Mouse (Mus musculus) CH12.LX (cell line): ENCODE results near the gene Olfr1085. TPM values are rescaled to one million over a fixed set of nuclear protein-coding genes. Genes with fewer than 3 reads are reported as not detected.
"Not testable (repeated sequence)": the region's sequence is repeated elsewhere in the genome, so short reads cannot be mapped to it uniquely, and the experiment has no call there.

Experiments used
- DNase-seq: peaks from one replicate; pipeline ENCODE4 v3.0.0-alpha.2; 2013; ENCODE audit errors: extremely low read depth
- H3K27ac ChIP-seq: 2 replicates; pipeline ENCODE4 v1.5.1; 2012; ENCODE audit warnings: low read depth, mild to moderate bottlenecking, control low read depth, moderate library complexity; ENCODE audit not compliant: insufficient read depth
- H3K27me3 ChIP-seq: replicated peaks from 2 replicates; pipeline ENCODE3; 2012; ENCODE audit warnings: inconsistent platforms
- H3K36me3 ChIP-seq, 2 experiments: replicated peaks in 1 of 2; 2 replicates each; pipeline versions ENCODE3 to v1.6.1; 2012; ENCODE audit warnings: inconsistent platforms in 1 of 2, low read length in 1 of 2, mild to moderate bottlenecking in 1 of 2, mixed read lengths in 1 of 2, moderate library complexity in 1 of 2; ENCODE audit not compliant: control insufficient read depth in 1 of 2, insufficient read depth in 1 of 2
- H3K4me1 ChIP-seq, 2 experiments: 2 replicates each; pipeline ENCODE4 v1.6.1; 2012; ENCODE audit warnings: inconsistent platforms in 1 of 2, moderate library complexity in 1 of 2; ENCODE audit not compliant: insufficient read depth in 2 of 2, control insufficient read depth in 1 of 2
- H3K4me2 ChIP-seq: 2 replicates; pipeline ENCODE4 v1.6.1; 2012; ENCODE audit warnings: low read depth, mild to moderate bottlenecking, control low read depth; ENCODE audit not compliant: poor library complexity, insufficient read depth, severe bottlenecking
- H3K4me3 ChIP-seq, 3 experiments: fragments of 150-350 bp in 1 of 3; sonication (generic) in 1 of 3; replicated peaks in 1 of 3; 2 replicates each; pipeline versions ENCODE3 to v1.5.1; 2011 to 2012; ENCODE audit warnings: low read depth in 2 of 3, low read length in 2 of 3, mild to moderate bottlenecking in 2 of 3, moderate library complexity in 2 of 3, control low read depth in 1 of 3, improper control_type of control experiment in 1 of 3, inconsistent platforms in 1 of 3, mixed read lengths in 1 of 3; ENCODE audit not compliant: poor library complexity in 1 of 3
- H3K79me2 ChIP-seq: replicated peaks from 2 replicates; pipeline ENCODE4 v1.6.1; 2012; ENCODE audit warnings: mild to moderate bottlenecking, moderate library complexity; ENCODE audit not compliant: control insufficient read depth, poor library complexity, insufficient read depth, severe bottlenecking; ENCODE audit errors: extremely low read depth
- H3K9ac ChIP-seq: 2 replicates; pipeline ENCODE4 v1.6.1; 2012; ENCODE audit warnings: low read depth, mild to moderate bottlenecking, control low read depth, moderate library complexity; ENCODE audit not compliant: insufficient read depth
- H3K9me3 ChIP-seq: replicated peaks from 2 replicates; pipeline ENCODE3; 2012; ENCODE audit warnings: low read length, inconsistent platforms, mixed read lengths
- RCOR1 ChIP-seq: conservative IDR thresholded peaks from 2 replicates; pipeline ENCODE4 v1.6.1; 2012; ENCODE audit warnings: low read depth, mild to moderate bottlenecking, inconsistent platforms, low read length, improper control_type of control experiment
- dilution Hi-C: fragments of 300-500 bp; cut with MboI; formaldehyde crosslinking; loops from 2 replicates; pipeline ENCODE4 v1.14.3; 2020; ENCODE audit warnings: low sequenced_read_pairs; ENCODE audit not compliant: extremely low pct_unique_long_range_greater_than_20kb, extremely low pct_ligation_motif_present
- in situ Hi-C: fragments of 300-500 bp; cut with MboI; formaldehyde crosslinking; loops from 3 replicates; pipeline ENCODE4 v1.14.3; 2019; ENCODE audit warnings: low sequenced_read_pairs, low pct_ligation_motif_present, low pct_unique_long_range_greater_than_20kb, mixed read lengths
- polyA plus RNA-seq: library from polyadenylated mRNA; unstranded; fragments of >175 nt; gene quantifications from 2 replicates; pipeline ENCODE4 v1.2.1, GENCODE M21; 2012; ENCODE audit warnings: low read depth; ENCODE audit not compliant: insufficient read length
- total RNA-seq, 2 experiments: library from RNA; depleted of rRNA; stranded (reverse); fragments of 300-350 nt in 1 of 2; fragments of >200 nt in 1 of 2; gene quantifications; 2 replicates each; pipeline ENCODE4 v1.2.3; 2012 to 2014

Olfr1085 gene
- total and polyA plus RNA-seq, 3 experiments = not detected

- H3K9me3 ChIP-seq = peaks cover 20% of the 10 kb centered on the region
- H3K27me3 ChIP-seq = no peaks in the 10 kb centered on the region
- no peaks in the 10 kb centered on the region for H3K36me3 ChIP-seq
- dilution Hi-C loops = no loop called here
- H3K9ac ChIP-seq = no peak within 1 kb of the TSS
- TF ChIP-seq RCOR1 = no peak
- no peak for DNase-seq
- no peaks in the 10 kb centered on the region for H3K4me1 ChIP-seq
- in situ Hi-C loops = no loop called here
- no peak within 1 kb of the TSS for H3K4me2 ChIP-seq
- H3K79me2 ChIP-seq = no peaks in the 10 kb centered on the region
- H3K4me3 ChIP-seq = no peak within 1 kb of the TSS
- H3K27ac ChIP-seq = no peak within 1 kb of the TSS
Measured at GRCm38 (mm10) chr2:86679992-86680391, 18.2 kb upstream of the Olfr1085 start, which contains the start of gene Olfr1086. TSS of gene Olfr1086 (minus strand) at chr2:86680092.

- H3K9ac ChIP-seq, H3K4me2 ChIP-seq, H3K4me1 ChIP-seq, H3K36me3 ChIP-seq, DNase-seq, in situ Hi-C loops, H3K4me3 ChIP-seq, H3K27me3 ChIP-seq, H3K79me2 ChIP-seq, H3K9me3 ChIP-seq, H3K27ac ChIP-seq, dilution Hi-C loops: not testable (repeated sequence)
Measured at GRCm38 (mm10) chr2:86639625-86640024, 22.2 kb downstream of the Olfr1085 start, which contains the start of gene Olfr1084. TSS of gene Olfr1084 (minus strand) at chr2:86639725.

Other genes with a start within 250 kb of the Olfr1085 start
- not detected in 2 replicates for gene Olfr1061, start 248.0 kb downstream of the Olfr1085 start, total RNA-seq (2012; rRNA removed)
- not detected in 2 replicates for gene Olfr1061, start 248.0 kb downstream of the Olfr1085 start, total RNA-seq (2014; rRNA removed)
- not detected in 2 replicates for gene Olfr1061, start 248.0 kb downstream of the Olfr1085 start, polyA plus RNA-seq
- gene Olfr1062, start 235.3 kb downstream of the Olfr1085 start, total RNA-seq (2012; rRNA removed) = not detected in 2 replicates
- not detected in 2 replicates for gene Olfr1062, start 235.3 kb downstream of the Olfr1085 start, total RNA-seq (2014; rRNA removed)
- 0.07 TPM in 1 of 2 replicates, not detected in the other for gene Olfr1062, start 235.3 kb downstream of the Olfr1085 start, polyA plus RNA-seq
- gene Olfr1065, start 211.4 kb downstream of the Olfr1085 start, total RNA-seq (2012; rRNA removed) = not detected in 2 replicates
- gene Olfr1065, start 211.4 kb downstream of the Olfr1085 start, total RNA-seq (2014; rRNA removed) = not detected in 2 replicates
- not detected in 2 replicates for gene Olfr1065, start 211.4 kb downstream of the Olfr1085 start, polyA plus RNA-seq
- not detected in 2 replicates for gene Olfr1066, start 205.8 kb downstream of the Olfr1085 start, total RNA-seq (2012; rRNA removed)
- not detected in 2 replicates for gene Olfr1066, start 205.8 kb downstream of the Olfr1085 start, total RNA-seq (2014; rRNA removed)
- not detected in 2 replicates for gene Olfr1066, start 205.8 kb downstream of the Olfr1085 start, polyA plus RNA-seq
- gene Olfr228, start 174.6 kb downstream of the Olfr1085 start, total RNA-seq (2012; rRNA removed) = not detected in 2 replicates
- gene Olfr228, start 174.6 kb downstream of the Olfr1085 start, total RNA-seq (2014; rRNA removed) = not detected in 2 replicates
- gene Olfr228, start 174.6 kb downstream of the Olfr1085 start, polyA plus RNA-seq = not detected in 2 replicates
- not detected in 2 replicates for gene Olfr1076, start 153.6 kb downstream of the Olfr1085 start, total RNA-seq (2012; rRNA removed)
- gene Olfr1076, start 153.6 kb downstream of the Olfr1085 start, total RNA-seq (2014; rRNA removed) = not detected in 2 replicates
- gene Olfr1076, start 153.6 kb downstream of the Olfr1085 start, polyA plus RNA-seq = not detected in 2 replicates
- not detected in 2 replicates for gene Olfr1079, start 119.5 kb downstream of the Olfr1085 start, total RNA-seq (2012; rRNA removed)
- not detected in 2 replicates for gene Olfr1079, start 119.5 kb downstream of the Olfr1085 start, total RNA-seq (2014; rRNA removed)
- gene Olfr1079, start 119.5 kb downstream of the Olfr1085 start, polyA plus RNA-seq = not detected in 2 replicates
- gene Olfr1080, start 103.8 kb downstream of the Olfr1085 start, total RNA-seq (2012; rRNA removed) = not detected in 2 replicates
- not detected in 2 replicates for gene Olfr1080, start 103.8 kb downstream of the Olfr1085 start, total RNA-seq (2014; rRNA removed)
- not detected in 2 replicates for gene Olfr1080, start 103.8 kb downstream of the Olfr1085 start, polyA plus RNA-seq
- gene Olfr1082, start 63.1 kb downstream of the Olfr1085 start, total RNA-seq (2012; rRNA removed) = not detected in 2 replicates
- gene Olfr1082, start 63.1 kb downstream of the Olfr1085 start, total RNA-seq (2014; rRNA removed) = not detected in 2 replicates
- not detected in 2 replicates for gene Olfr1082, start 63.1 kb downstream of the Olfr1085 start, polyA plus RNA-seq
- gene Olfr1084, start 22.3 kb downstream of the Olfr1085 start, total RNA-seq (2012; rRNA removed) = not detected in 2 replicates
- gene Olfr1084, start 22.3 kb downstream of the Olfr1085 start, total RNA-seq (2014; rRNA removed) = not detected in 2 replicates
- gene Olfr1084, start 22.3 kb downstream of the Olfr1085 start, polyA plus RNA-seq = not detected in 2 replicates
- gene Olfr1086, start 18.1 kb upstream of the Olfr1085 start, total RNA-seq (2012; rRNA removed) = not detected in 2 replicates
- gene Olfr1086, start 18.1 kb upstream of the Olfr1085 start, total RNA-seq (2014; rRNA removed) = not detected in 2 replicates
- not detected in 2 replicates for gene Olfr1086, start 18.1 kb upstream of the Olfr1085 start, polyA plus RNA-seq
- gene Olfr1087, start 36.4 kb upstream of the Olfr1085 start, total RNA-seq (2012; rRNA removed) = not detected in 2 replicates
- not detected in 2 replicates for gene Olfr1087, start 36.4 kb upstream of the Olfr1085 start, total RNA-seq (2014; rRNA removed)
- gene Olfr1087, start 36.4 kb upstream of the Olfr1085 start, polyA plus RNA-seq = not detected in 2 replicates
- not detected in 2 replicates for gene Olfr1089, start 71.7 kb upstream of the Olfr1085 start, total RNA-seq (2012; rRNA removed)
- not detected in 2 replicates for gene Olfr1089, start 71.7 kb upstream of the Olfr1085 start, total RNA-seq (2014; rRNA removed)
- gene Olfr1089, start 71.7 kb upstream of the Olfr1085 start, polyA plus RNA-seq = not detected in 2 replicates
- not detected in 2 replicates for gene Olfr1090, start 97.0 kb upstream of the Olfr1085 start, total RNA-seq (2012; rRNA removed)
- gene Olfr1090, start 97.0 kb upstream of the Olfr1085 start, total RNA-seq (2014; rRNA removed) = not detected in 2 replicates
- not detected in 2 replicates for gene Olfr1090, start 97.0 kb upstream of the Olfr1085 start, polyA plus RNA-seq
- gene Olfr1093, start 120.5 kb upstream of the Olfr1085 start, total RNA-seq (2012; rRNA removed) = not detected in 2 replicates
- not detected in 2 replicates for gene Olfr1093, start 120.5 kb upstream of the Olfr1085 start, total RNA-seq (2014; rRNA removed)
- not detected in 2 replicates for gene Olfr1093, start 120.5 kb upstream of the Olfr1085 start, polyA plus RNA-seq
- gene Olfr141, start 148.0 kb upstream of the Olfr1085 start, total RNA-seq (2012; rRNA removed) = not detected in 2 replicates
- not detected in 2 replicates for gene Olfr141, start 148.0 kb upstream of the Olfr1085 start, total RNA-seq (2014; rRNA removed)
- not detected in 2 replicates for gene Olfr141, start 148.0 kb upstream of the Olfr1085 start, polyA plus RNA-seq
- gene Olfr1094, start 162.6 kb upstream of the Olfr1085 start, total RNA-seq (2012; rRNA removed) = not detected in 2 replicates
- not detected in 2 replicates for gene Olfr1094, start 162.6 kb upstream of the Olfr1085 start, total RNA-seq (2014; rRNA removed)
- gene Olfr1094, start 162.6 kb upstream of the Olfr1085 start, polyA plus RNA-seq = not detected in 2 replicates
- not detected in 2 replicates for gene Olfr1095, start 189.7 kb upstream of the Olfr1085 start, total RNA-seq (2012; rRNA removed)
- not detected in 2 replicates for gene Olfr1095, start 189.7 kb upstream of the Olfr1085 start, total RNA-seq (2014; rRNA removed)
- gene Olfr1095, start 189.7 kb upstream of the Olfr1085 start, polyA plus RNA-seq = not detected in 2 replicates
- not detected in 2 replicates for gene Gm13723, start 212.8 kb upstream of the Olfr1085 start, total RNA-seq (2012; rRNA removed)
- gene Gm13723, start 212.8 kb upstream of the Olfr1085 start, total RNA-seq (2014; rRNA removed) = not detected in 2 replicates
- gene Gm13723, start 212.8 kb upstream of the Olfr1085 start, polyA plus RNA-seq = not detected in 2 replicates
- not detected in 2 replicates for gene Olfr1097, start 230.2 kb upstream of the Olfr1085 start, total RNA-seq (2012; rRNA removed)
- not detected in 2 replicates for gene Olfr1097, start 230.2 kb upstream of the Olfr1085 start, total RNA-seq (2014; rRNA removed)
- not detected in 2 replicates for gene Olfr1097, start 230.2 kb upstream of the Olfr1085 start, polyA plus RNA-seq